Mouse (Mus musculus) macrophage (primary cell): ENCODE results near the gene Mttp. TPM values are rescaled to one million over a fixed set of nuclear protein-coding genes. Genes with fewer than 3 reads are reported as not detected.

Experiments
- H3K27ac ChIP-seq: fragments of 350-480 bp; formaldehyde crosslinking; 2 replicates; pipeline ENCODE4 v1.9.0; 2021
- H3K36me3 ChIP-seq: fragments of 350-480 bp; formaldehyde crosslinking; 2 replicates; pipeline ENCODE4 v1.9.0; 2021; ENCODE audit errors: inconsistent target
- H3K4me3 ChIP-seq: fragments of 350-480 bp; formaldehyde crosslinking; 2 replicates; pipeline ENCODE4 v1.9.0; 2021; ENCODE audit errors: inconsistent target
- H3K79me2 ChIP-seq: fragments of 350-480 bp; formaldehyde crosslinking; 2 replicates; pipeline ENCODE4 v1.9.0; 2021; ENCODE audit errors: inconsistent target
- WGBS: methylation state at CpG from one replicate; pipeline ENCODE4 v1.1.7; 2026; ENCODE audit warnings: inconsistent platforms; ENCODE audit not compliant: missing documents; 5-methylcytosine and 5-hydroxymethylcytosine counted together
- polyA plus RNA-seq: library from polyadenylated mRNA; stranded (reverse); fragments of 250-400 nt; gene quantifications from 3 replicates; pipeline ENCODE4 v1.2.4, GENCODE M21; 2018; ENCODE audit warnings: inconsistent platforms
- total RNA-seq, 78 experiments: library from RNA; depleted of rRNA; stranded (reverse); fragments of 250-400 nt; gene quantifications; 1 replicate in 9 of 78; 2 replicates in 24 of 78; 3 replicates in 43 of 78; 4 replicates in 2 of 78; pipeline ENCODE4 v1.2.4; 2018; ENCODE audit warnings: inconsistent platforms in 56 of 78

The Mttp gene
- total RNA-seq (2018; cell fraction: chromatin; rRNA removed) = 1 to 10 TPM in 22 of 26 experiments, under 1 TPM in 4; 0.53 to 5.6 (median 1.7) TPM
- total RNA-seq (2018; cell fraction: cytosol; rRNA removed) = 1 to 10 TPM in 3 of 26 experiments, under 1 TPM in 23; 0.50 to 1.3 (median 0.84) TPM
- total RNA-seq (2018; cell fraction: nucleus; rRNA removed) = 1 to 10 TPM in 24 of 26 experiments, under 1 TPM in 2; 0.41 to 6.2 (median 1.8) TPM
- polyA plus RNA-seq = 0.61 to 1.0 TPM (median 0.72 TPM) in 3 replicates

DNA sequence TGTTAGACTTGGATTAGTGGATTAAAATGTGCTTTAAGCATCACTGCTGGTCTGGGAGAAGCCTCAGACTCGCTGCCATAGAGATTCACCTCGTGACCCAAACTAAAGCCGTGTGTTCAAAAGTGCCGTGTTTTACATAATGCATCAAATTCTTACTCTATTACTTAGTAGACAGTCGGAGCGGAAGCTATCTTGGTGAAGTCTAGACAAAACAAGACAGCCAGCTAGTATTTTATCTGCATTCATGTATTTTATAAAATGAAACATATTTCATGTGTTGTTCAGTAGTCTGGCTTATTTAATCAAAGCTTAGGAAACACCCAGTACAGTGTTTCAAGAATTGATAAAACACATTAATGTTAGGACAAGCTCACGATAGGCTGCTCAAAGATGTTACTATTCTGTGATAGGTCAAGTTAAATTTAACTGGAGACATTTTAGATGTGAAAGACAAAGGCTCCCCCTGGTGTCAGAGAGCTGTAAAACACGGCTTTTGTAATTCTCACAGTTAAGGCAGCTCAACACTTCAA, at the start of gene Mttp:
Mttp (minus strand) TSS at position 327 of the 530 bp plus-strand sequence.
- 0% methylated on average over 8 of the region's 8 CpGs for WGBS
- H3K27ac ChIP-seq = peak within 1 kb of the TSS; percentile 81

GRCm38 (mm10) chr3:138193683-138194302, 49.0 kb upstream of the Mttp start, which contains the start of gene 4930579F01Rik:
Gene 4930579F01Rik (minus strand): TSS chr3:138193825.
- WGBS = 94% methylated on average over 15 of the region's 15 CpGs

More for the DNA sequence above, at the start of gene Mttp:
- no peaks in the 10 kb centered on the region for H3K36me3 ChIP-seq
- peak within 1 kb of the TSS; percentile 60 for H3K4me3 ChIP-seq
- H3K79me2 ChIP-seq = no peaks in the 10 kb centered on the region

DNA sequence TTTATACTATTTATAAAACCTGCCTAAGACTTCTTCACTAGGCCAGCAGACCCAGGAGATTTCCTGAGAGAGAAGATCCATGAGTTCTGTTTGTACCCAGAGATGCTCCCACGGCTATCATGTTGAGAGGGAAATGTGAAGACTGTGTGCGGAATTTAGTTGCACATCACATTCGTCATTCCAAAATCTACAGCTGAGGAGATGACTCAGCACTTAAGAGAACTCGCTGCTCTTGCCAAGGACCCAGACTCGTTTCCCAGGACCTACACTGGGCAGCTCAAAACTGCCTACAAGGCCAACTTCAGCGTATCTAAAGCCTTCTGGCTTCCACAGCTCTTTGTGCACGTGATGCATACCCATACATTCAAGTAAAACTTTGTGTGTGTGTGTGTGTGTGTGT, 47.5 kb upstream of the Mttp start:
- Histone ChIP-seq H3K79me2 (no peaks in the 10 kb centered on the region), H3K27ac (no peak overlapping the region), H3K36me3 (no peaks in the 10 kb centered on the region), H3K4me3 (no peak overlapping the region)
- WGBS = 66% methylated on average over 5 of the region's 7 CpGs

More at GRCm38 (mm10) chr3:138193683-138194302, 49.0 kb upstream of the Mttp start, which contains the start of gene 4930579F01Rik:
- H3K79me2 ChIP-seq = no peaks in the 10 kb centered on the region
- H3K36me3 ChIP-seq = no peaks in the 10 kb centered on the region
- H3K27ac ChIP-seq = no peak within 1 kb of the TSS
- no peak within 1 kb of the TSS for H3K4me3 ChIP-seq

- 94% methylated on average over 20 of the region's 26 CpGs for WGBS
- Histone ChIP-seq H3K79me2 (no peaks in the 10 kb centered on the region), H3K27ac (no peak overlapping the region), H3K36me3 (no peaks in the 10 kb centered on the region), H3K4me3 (no peak overlapping the region)
These were observed 41.5 kb upstream of the Mttp start for GRCm38 (mm10) chr3:138185995-138186930.

DNA sequence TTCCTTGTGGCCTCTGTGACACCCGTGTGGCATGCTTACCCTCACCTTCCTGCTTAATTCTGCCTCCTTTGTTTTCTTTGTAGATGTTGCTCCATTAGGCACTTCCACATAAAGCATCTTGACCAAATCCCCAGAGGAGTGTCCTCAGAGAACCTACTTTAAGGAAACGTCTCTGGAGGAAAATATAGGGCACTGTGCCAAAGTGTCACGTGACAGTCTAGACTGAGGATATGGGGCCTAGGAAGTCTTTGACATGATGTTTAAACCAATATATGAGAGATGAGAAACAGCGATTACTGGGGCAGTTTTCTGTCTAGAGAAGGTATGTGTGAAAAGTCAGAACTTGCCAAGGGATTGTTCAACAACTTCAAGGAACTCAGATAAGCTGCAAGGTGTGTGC, 40.5 kb upstream of the Mttp start:
- 68% methylated on average over 4 of the region's 4 CpGs for WGBS

GRCm38 (mm10) chr3:138183371-138183770, 38.6 kb upstream of the Mttp start:
- Histone ChIP-seq H3K27ac (no peak overlapping the region), H3K36me3 (no peaks in the 10 kb centered on the region), H3K79me2 (no peaks in the 10 kb centered on the region), H3K4me3 (no peak overlapping the region)
- WGBS = 94% methylated on average over 7 of the region's 7 CpGs

More for the DNA sequence above, 40.5 kb upstream of the Mttp start:
- Histone ChIP-seq H3K4me3 (no peak overlapping the region), H3K27ac (no peak overlapping the region), H3K79me2 (no peaks in the 10 kb centered on the region), H3K36me3 (no peaks in the 10 kb centered on the region)

DNA sequence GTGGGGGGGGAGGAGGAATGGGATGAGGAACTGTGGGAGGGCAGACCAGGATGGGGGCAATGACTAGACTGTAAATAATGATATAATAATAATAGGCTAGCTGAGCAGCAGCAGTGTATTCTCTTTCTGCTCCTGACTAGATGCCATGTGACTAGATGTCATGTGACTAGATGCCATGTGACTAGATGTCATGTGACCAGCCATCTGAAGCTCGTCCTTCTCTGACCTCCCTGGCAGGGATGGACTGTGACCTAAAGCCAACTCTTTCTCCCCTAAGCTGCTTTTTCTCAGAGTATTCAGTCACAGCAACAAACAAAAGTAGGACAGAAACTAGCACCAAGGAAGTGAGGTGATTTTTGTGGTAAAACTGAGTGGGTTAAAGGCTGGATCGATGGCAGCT, 37.3 kb upstream of the Mttp start:
- H3K27ac ChIP-seq = no peak overlapping the region
- no peaks in the 10 kb centered on the region for H3K36me3 ChIP-seq
- 87% methylated on average over 2 of the region's 2 CpGs for WGBS
- no peaks in the 10 kb centered on the region for H3K79me2 ChIP-seq
- no peak overlapping the region for H3K4me3 ChIP-seq

GRCm38 (mm10) chr3:138175551-138175950, 30.8 kb upstream of the Mttp start:
- no peak overlapping the region for H3K4me3 ChIP-seq
- 93% methylated on average over 6 of the region's 6 CpGs for WGBS
- H3K79me2 ChIP-seq = no peaks in the 10 kb centered on the region
- H3K36me3 ChIP-seq = no peaks in the 10 kb centered on the region
- H3K27ac ChIP-seq = no peak overlapping the region

DNA sequence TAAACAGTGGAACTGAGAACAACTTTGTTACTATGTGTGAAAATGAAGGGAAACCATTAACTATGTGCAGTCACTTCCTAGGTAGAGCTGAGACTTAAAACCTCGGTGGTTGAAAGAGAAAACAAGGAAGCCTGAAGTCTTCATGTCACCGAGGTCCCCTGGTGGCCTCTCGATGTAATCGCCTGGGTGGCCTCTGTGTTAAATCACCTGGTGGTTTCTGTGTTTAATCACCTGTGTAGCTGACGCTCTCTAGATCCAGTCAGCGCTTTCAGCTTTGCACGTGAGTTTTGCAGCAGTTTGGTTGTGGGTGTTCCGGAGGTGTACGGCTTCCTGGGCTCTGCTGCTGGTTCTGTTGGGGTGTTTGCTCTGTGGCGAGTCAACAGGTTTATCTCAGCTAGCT, 28.5 kb upstream of the Mttp start:
- Histone ChIP-seq H3K27ac (no peak overlapping the region), H3K79me2 (no peaks in the 10 kb centered on the region), H3K4me3 (no peak overlapping the region), H3K36me3 (no peaks in the 10 kb centered on the region)
- WGBS = 89% methylated on average over 9 of the region's 10 CpGs

DNA sequence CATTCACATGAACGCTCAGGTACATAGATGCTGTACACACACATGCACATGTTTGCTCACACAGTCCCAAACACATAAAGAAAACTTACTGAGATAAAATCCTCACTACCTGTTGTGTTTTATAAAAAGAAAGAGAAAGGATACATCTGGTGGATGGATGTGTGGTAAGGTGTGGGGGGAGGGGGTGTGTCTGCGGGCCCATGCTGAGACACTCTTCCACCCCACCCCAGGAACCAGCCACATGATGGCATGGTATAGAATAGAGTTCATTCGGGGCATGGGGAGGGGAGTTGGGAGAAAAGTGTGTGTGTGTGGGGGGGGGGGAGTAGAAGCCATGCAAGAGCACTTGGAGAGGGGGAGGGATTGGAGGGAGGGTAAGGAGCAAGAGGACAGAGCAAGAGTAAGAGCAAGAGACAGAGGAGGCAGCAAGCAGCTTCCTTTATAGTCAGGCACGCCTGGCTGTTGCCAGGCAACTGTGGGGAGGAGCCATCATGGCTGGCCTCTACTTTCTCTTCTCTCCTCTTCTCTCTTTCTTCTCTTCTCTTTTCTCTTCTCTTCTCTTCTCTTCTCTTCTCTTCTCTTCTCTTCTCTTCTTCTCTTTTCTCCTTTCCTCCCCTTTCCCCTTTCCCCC, 17.9 kb upstream of the Mttp start:
- Histone ChIP-seq H3K79me2 (no peaks in the 10 kb centered on the region), H3K36me3 (no peaks in the 10 kb centered on the region), H3K4me3 (no peak overlapping the region), H3K27ac (no peak overlapping the region)
- WGBS = 64% methylated on average over 4 of the region's 4 CpGs

- Histone ChIP-seq H3K36me3 (no peaks in the 10 kb centered on the region), H3K4me3 (no peak overlapping the region), H3K79me2 (no peaks in the 10 kb centered on the region), H3K27ac (no peak overlapping the region)
- WGBS = 88% methylated on average over 10 of the region's 10 CpGs
These were observed 16.9 kb upstream of the Mttp start for GRCm38 (mm10) chr3:138161623-138162022.

GRCm38 (mm10) chr3:138156651-138157050, 11.9 kb upstream of the Mttp start:
- no peaks in the 10 kb centered on the region for H3K79me2 ChIP-seq

DNA sequence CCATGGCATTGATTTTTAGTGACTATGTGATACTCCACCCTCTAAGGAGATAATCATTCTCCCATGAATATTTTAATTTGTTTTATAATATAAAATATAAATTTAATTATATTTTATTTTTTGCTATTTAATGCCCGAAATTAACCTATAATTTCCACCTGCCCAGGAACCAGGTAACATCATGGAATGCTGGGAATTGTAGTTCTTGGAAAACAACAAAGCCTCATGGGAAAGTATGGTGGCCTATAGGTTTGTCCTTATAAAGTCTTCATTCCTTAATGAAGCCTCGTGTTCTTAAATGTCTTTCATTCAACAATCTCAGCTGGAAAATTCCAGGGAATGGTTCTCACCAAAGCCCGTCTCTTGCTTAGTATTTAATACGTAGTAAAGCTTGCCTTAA, 10.3 kb upstream of the Mttp start:
- no peak overlapping the region for H3K27ac ChIP-seq
- 96% methylated on average over 4 of the region's 4 CpGs for WGBS
- H3K36me3 ChIP-seq = no peaks in the 10 kb centered on the region
- H3K79me2 ChIP-seq = no peaks in the 10 kb centered on the region
- H3K4me3 ChIP-seq = no peak overlapping the region

More at GRCm38 (mm10) chr3:138156651-138157050, 11.9 kb upstream of the Mttp start:
- no peak overlapping the region for H3K4me3 ChIP-seq
- WGBS = 89% methylated on average over 10 of the region's 10 CpGs
- no peaks in the 10 kb centered on the region for H3K36me3 ChIP-seq
- H3K27ac ChIP-seq = no peak overlapping the region

- no peak overlapping the region for H3K4me3 ChIP-seq
These were observed 4.0 kb upstream of the Mttp start for GRCm38 (mm10) chr3:138148811-138149210.

More at GRCm38 (mm10) chr3:138148811-138149210, 4.0 kb upstream of the Mttp start:
- no peaks in the 10 kb centered on the region for H3K36me3 ChIP-seq
- H3K27ac ChIP-seq = no peak overlapping the region
- WGBS = 85% methylated on average over 2 of the region's 2 CpGs
- H3K79me2 ChIP-seq = no peaks in the 10 kb centered on the region
